Mouse (Mus musculus) layer of hippocampus, postnatal 14 days (tissue): ENCODE results near the gene Usp37. TPM values are rescaled to one million over a fixed set of nuclear protein-coding genes. Genes with fewer than 3 reads are reported as not detected.
A peak's percentile ranks its signal among the peaks of the same experiment; 100 is the strongest.

Source experiments
- DNase-seq, 2 experiments: peaks; one replicate each; pipeline ENCODE4 v3.0.0; 2021 to 2022; ENCODE audit warnings: low spot score in 2 of 2, mixed read lengths in 1 of 2
- total RNA-seq, 2 experiments: library from RNA; stranded (reverse); gene quantifications; 2 replicates each; pipeline ENCODE4 v1.2.3; 2021

The Usp37 gene
- total RNA-seq, 2 experiments from 2014 or later, result 21.6 to 21.7 TPM

- DNase-seq, result no peak
Observed at GRCm38 (mm10) chr1:74485792-74486191, 58.3 kb downstream of the Usp37 start.

- peak in 1 of 2 experiments; percentile 55 for DNase-seq
Observed at GRCm38 (mm10) chr1:74460273-74460672, 83.8 kb downstream of the Usp37 start.

- peak in 1 of 2 experiments; percentile 58 for DNase-seq
Observed at GRCm38 (mm10) chr1:74452611-74453045, 91.5 kb downstream of the Usp37 start.

GRCm38 (mm10) chr1:74444538-74444937, 99.5 kb downstream of the Usp37 start:
- no peak for DNase-seq

GRCm38 (mm10) chr1:74439166-74439876, 104.8 kb downstream of the Usp37 start:
- no peak for DNase-seq

GRCm38 (mm10) chr1:74437702-74438427, 106.2 kb downstream of the Usp37 start:
- peak in 1 of 2 experiments; percentile 25 for DNase-seq

GRCm38 (mm10) chr1:74435563-74435962, 108.5 kb downstream of the Usp37 start:
- DNase-seq, result no peak

GRCm38 (mm10) chr1:74434596-74434995, 109.5 kb downstream of the Usp37 start:
- DNase-seq, result no peak

- DNase-seq, result no peak
Observed at GRCm38 (mm10) chr1:74433220-74433619, 110.9 kb downstream of the Usp37 start.

- DNase-seq, result no peak
Observed at GRCm38 (mm10) chr1:74425845-74426244, 118.2 kb downstream of the Usp37 start.

GRCm38 (mm10) chr1:74423147-74423546, 120.9 kb downstream of the Usp37 start:
- DNase-seq, result no peak

- no peak for DNase-seq
Observed at GRCm38 (mm10) chr1:74419440-74419794, 124.7 kb downstream of the Usp37 start.

- DNase-seq, result no peak
Observed at GRCm38 (mm10) chr1:74418747-74419439, 125.2 kb downstream of the Usp37 start.

GRCm38 (mm10) chr1:74415143-74415542, 128.9 kb downstream of the Usp37 start:
- no peak for DNase-seq

- DNase-seq, result no peak
Observed at GRCm38 (mm10) chr1:74412711-74413110, 131.4 kb downstream of the Usp37 start.

- no peak for DNase-seq
Observed at GRCm38 (mm10) chr1:74411753-74412325, 132.2 kb downstream of the Usp37 start.

GRCm38 (mm10) chr1:74408589-74409504, 135.2 kb downstream of the Usp37 start, which contains the start of gene Vil1:
TSS of gene Vil1 (plus strand) at chr1:74409376.
- no peak for DNase-seq

GRCm38 (mm10) chr1:74404206-74404605, 139.9 kb downstream of the Usp37 start:
- DNase-seq, result no peak

GRCm38 (mm10) chr1:74401015-74401702, 142.9 kb downstream of the Usp37 start:
- no peak for DNase-seq

- no peak for DNase-seq
Observed at GRCm38 (mm10) chr1:74400531-74400930, 143.6 kb downstream of the Usp37 start.
